Mouse (Mus musculus): ENCODE data around the gene Celf5. TPM values are rescaled to one million over a fixed set of nuclear protein-coding genes. Genes with fewer than 3 reads are reported as not detected.

The Celf5 gene
- polyA plus RNA-seq, 1 experiment: 1.0 TPM

DNA sequence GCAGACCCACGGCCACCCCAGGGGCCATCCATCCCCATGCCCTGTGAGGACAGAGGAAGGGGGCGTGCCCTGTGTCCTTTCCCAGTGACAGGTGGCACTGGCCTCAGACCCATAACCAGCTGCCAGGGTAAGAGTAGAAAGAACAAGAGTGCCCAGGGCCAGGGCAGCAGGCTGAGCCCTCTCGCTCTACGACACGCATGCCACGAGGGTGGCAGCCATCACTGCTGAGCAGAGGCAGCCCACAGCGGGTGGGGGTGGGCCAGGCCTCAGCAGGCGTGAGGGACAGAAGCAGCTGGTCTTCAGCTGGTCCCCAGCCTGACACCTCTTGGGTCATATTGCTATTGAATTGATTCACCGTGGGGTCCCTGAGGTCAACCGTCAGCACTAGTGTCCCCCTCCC lies 4.0 kb upstream of the Celf5 start:
- Histone ChIP-seq H3K79me3 (ENCODE audit: low read depth) (no peaks in the 10 kb centered on the region), H3ac (ENCODE audit: control insufficient read depth, insufficient read length, low read depth) (no peak overlapping the region), H3K27me3 (ENCODE audit: control insufficient read depth, insufficient read depth, insufficient read length) (peaks cover 9% of the 10 kb centered on the region), H3K4me3 (ENCODE audit: insufficient read depth, poor library complexity, severe bottlenecking) (no peak overlapping the region), H3K36me3 (ENCODE audit: control insufficient read depth, insufficient read depth) (peaks cover 48% of the 10 kb centered on the region), H3K79me2 (ENCODE audit: control insufficient read depth, insufficient read depth) (no peaks in the 10 kb centered on the region)
- TF ChIP-seq MYOD1 (IDR thresholded peaks at IDR 0.05; ENCODE audit: control insufficient read depth, insufficient read length, low read depth): peak; percentile 26
- no peak for TF ChIP-seq CEBPB (IDR thresholded peaks at IDR 0.05; ENCODE audit: low read depth)
- no peak for TF ChIP-seq USF1 (IDR thresholded peaks at IDR 0.05; ENCODE audit: low read depth)
- no peak for TF ChIP-seq CTCF (IDR thresholded peaks at IDR 0.05; ENCODE audit: control insufficient read depth, insufficient read depth, insufficient read length)

DNA sequence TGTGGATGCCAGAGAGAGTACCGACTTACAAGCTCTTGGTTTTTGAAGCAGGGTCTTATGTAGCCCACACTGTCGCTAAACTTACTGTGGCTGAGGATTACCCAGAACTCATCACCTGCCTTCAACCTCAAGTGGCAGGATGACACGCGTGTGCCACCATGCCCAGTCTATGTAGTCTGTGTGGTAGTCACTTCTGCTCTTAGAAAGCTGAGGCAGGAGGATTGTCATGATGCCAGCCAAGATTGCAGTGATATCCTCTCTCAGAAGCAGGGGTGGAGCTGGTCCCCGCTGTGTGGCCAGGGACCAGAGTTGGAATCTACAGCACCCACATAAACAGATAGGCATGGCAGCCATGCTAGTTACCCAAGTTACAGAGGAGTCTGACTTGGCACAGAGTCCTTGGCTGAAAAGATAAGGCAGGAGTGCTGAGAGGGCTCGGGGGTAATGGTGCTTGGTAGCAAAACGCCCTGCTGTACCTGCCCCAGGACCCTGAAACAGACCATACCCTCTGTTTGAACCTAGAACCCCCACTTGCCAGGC lies 3.0 kb upstream of the Celf5 start:
- Histone ChIP-seq H3K27me3 (ENCODE audit: control insufficient read depth, insufficient read depth, insufficient read length) (peaks cover 17% of the 10 kb centered on the region), H3K79me2 (ENCODE audit: control insufficient read depth, insufficient read depth) (no peaks in the 10 kb centered on the region), H3K36me3 (ENCODE audit: control insufficient read depth, insufficient read depth) (peaks cover 39% of the 10 kb centered on the region), H3K4me3 (ENCODE audit: insufficient read depth, poor library complexity, severe bottlenecking) (no peak overlapping the region), H3ac (ENCODE audit: control insufficient read depth, insufficient read length, low read depth) (no peak overlapping the region), H3K79me3 (ENCODE audit: low read depth) (no peaks in the 10 kb centered on the region)
- no peak for TF ChIP-seq MAX (IDR thresholded peaks at IDR 0.05)
- TF ChIP-seq FOSL1 (IDR thresholded peaks at IDR 0.05; ENCODE audit: insufficient read depth, low read length, poor library complexity, severe bottlenecking): no peak
- TF ChIP-seq MYOD1 (IDR thresholded peaks at IDR 0.05; ENCODE audit: control insufficient read depth, insufficient read length, low read depth): no peak
- TF ChIP-seq MYOG (IDR thresholded peaks at IDR 0.05; ENCODE audit: control insufficient read depth, extremely low read depth, insufficient read length): no peak
- TF ChIP-seq CEBPB (IDR thresholded peaks at IDR 0.05; ENCODE audit: low read depth): no peak
- TF ChIP-seq CTCF (IDR thresholded peaks at IDR 0.05; ENCODE audit: control insufficient read depth, insufficient read depth, insufficient read length): no peak
- TF ChIP-seq USF1 (IDR thresholded peaks at IDR 0.05; ENCODE audit: low read depth): no peak

DNA sequence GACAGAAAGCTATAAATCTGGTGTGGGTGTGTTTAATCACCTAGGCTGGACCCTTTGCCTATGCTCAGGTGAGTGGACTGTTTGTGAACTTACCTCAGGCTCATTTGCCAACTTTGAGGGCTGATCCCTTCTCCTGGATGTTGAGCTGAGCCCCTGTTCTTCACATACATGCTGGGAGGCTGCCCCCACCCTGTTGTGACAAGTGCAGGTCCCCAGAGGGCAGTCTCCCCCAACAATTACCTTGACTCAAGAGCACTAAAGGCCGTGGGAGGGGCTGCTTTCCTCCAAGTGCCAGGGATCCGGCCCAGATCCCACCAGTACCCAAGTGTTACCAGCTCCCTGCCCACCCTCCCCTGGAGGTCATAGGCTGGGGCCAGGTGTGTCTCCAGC lies 2.5 kb upstream of the Celf5 start:
- Histone ChIP-seq H3K79me3 (ENCODE audit: low read depth) (no peaks in the 10 kb centered on the region), H3K27me3 (ENCODE audit: control insufficient read depth, insufficient read depth, insufficient read length) (peaks cover 21% of the 10 kb centered on the region), H3K79me2 (ENCODE audit: control insufficient read depth, insufficient read depth) (no peaks in the 10 kb centered on the region), H3K4me3 (ENCODE audit: insufficient read depth, poor library complexity, severe bottlenecking) (no peak overlapping the region), H3K36me3 (ENCODE audit: control insufficient read depth, insufficient read depth) (peaks cover 34% of the 10 kb centered on the region), H3ac (ENCODE audit: control insufficient read depth, insufficient read length, low read depth) (no peak overlapping the region)
- TF ChIP-seq CTCF (IDR thresholded peaks at IDR 0.05; ENCODE audit: control insufficient read depth, insufficient read depth, insufficient read length) (no peak), USF1 (IDR thresholded peaks at IDR 0.05; ENCODE audit: low read depth) (no peak), MYOD1 (IDR thresholded peaks at IDR 0.05; ENCODE audit: control insufficient read depth, insufficient read length, low read depth) (no peak), CEBPB (IDR thresholded peaks at IDR 0.05; ENCODE audit: low read depth) (no peak), FOSL1 (IDR thresholded peaks at IDR 0.05; ENCODE audit: insufficient read depth, low read length, poor library complexity, severe bottlenecking) (no peak), MYOG (IDR thresholded peaks at IDR 0.05; ENCODE audit: control insufficient read depth, extremely low read depth, insufficient read length) (no peak), MAX (IDR thresholded peaks at IDR 0.05) (no peak)

DNA sequence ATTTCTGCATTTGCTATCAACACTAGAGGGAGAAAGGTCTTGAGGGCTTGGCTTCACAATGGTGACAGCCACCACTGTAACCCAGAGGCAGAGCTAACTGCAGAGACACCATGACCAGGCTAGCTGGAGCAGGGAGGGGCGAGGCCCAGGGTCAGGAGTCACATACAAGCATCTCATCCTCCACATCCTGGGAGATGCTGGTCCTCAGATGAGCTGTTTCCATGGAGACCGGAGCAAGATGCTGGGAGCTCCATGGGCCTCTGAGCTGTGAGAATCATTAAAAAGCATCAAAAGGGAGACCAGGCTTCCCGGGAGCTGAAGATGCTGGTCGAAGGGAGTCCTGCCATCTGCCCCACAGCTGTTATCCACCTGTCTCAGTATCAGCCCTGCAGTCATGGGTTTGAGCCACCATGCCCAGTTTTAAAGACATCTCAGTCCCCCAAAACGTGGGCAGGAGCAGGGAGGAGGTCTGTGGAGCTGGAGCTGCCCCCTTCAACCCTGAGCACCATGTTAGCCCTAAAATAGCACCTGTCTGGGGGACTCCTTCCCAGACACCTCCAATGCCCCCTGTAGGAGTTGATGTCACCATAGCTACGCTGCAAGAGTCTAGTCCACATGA lies 2.0 kb upstream of the Celf5 start:
- H3K36me3 ChIP-seq (ENCODE audit: control insufficient read depth, insufficient read depth): peaks cover 29% of the 10 kb centered on the region
- no peak overlapping the region for H3ac ChIP-seq (ENCODE audit: control insufficient read depth, insufficient read length, low read depth)
- H3K79me2 ChIP-seq (ENCODE audit: control insufficient read depth, insufficient read depth): no peaks in the 10 kb centered on the region
- peaks cover 25% of the 10 kb centered on the region for H3K27me3 ChIP-seq (ENCODE audit: control insufficient read depth, insufficient read depth, insufficient read length)
- no peaks in the 10 kb centered on the region for H3K79me3 ChIP-seq (ENCODE audit: low read depth)
- TF ChIP-seq USF1 (IDR thresholded peaks at IDR 0.05; ENCODE audit: low read depth): no peak
- TF ChIP-seq CEBPB (IDR thresholded peaks at IDR 0.05; ENCODE audit: low read depth): no peak
- TF ChIP-seq CTCF (IDR thresholded peaks at IDR 0.05; ENCODE audit: control insufficient read depth, insufficient read depth, insufficient read length): no peak
- TF ChIP-seq MYOD1 (IDR thresholded peaks at IDR 0.05; ENCODE audit: control insufficient read depth, insufficient read length, low read depth): no peak
- no peak for TF ChIP-seq MAX (IDR thresholded peaks at IDR 0.05)
- no peak for TF ChIP-seq FOSL1 (IDR thresholded peaks at IDR 0.05; ENCODE audit: insufficient read depth, low read length, poor library complexity, severe bottlenecking)
- no peak for TF ChIP-seq MYOG (IDR thresholded peaks at IDR 0.05; ENCODE audit: control insufficient read depth, extremely low read depth, insufficient read length)
- H3K4me3 ChIP-seq (ENCODE audit: insufficient read depth, poor library complexity, severe bottlenecking): no peak overlapping the region

DNA sequence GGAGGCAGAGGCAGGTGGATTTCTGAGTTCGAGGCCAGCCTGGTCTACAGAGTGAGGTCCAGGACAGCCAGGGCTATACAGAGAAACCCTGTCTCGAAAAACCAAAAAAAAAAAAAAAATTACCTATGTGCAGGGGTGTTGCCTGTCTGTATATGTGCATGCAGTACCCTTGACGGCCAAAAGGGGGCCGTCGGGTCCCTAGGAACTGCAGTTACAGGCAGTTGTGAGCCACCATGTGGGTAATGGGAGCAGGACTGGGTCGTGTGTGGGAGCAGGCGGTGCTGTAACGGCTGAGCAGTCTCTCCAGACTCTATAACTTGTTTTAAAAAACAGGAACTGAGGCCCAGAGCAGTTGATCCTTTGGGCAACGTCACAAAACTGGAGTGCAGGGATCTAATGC lies 1.5 kb upstream of the Celf5 start:
- no peaks in the 10 kb centered on the region for H3K79me2 ChIP-seq (ENCODE audit: control insufficient read depth, insufficient read depth)
- no peak for TF ChIP-seq CTCF (IDR thresholded peaks at IDR 0.05; ENCODE audit: control insufficient read depth, insufficient read depth, insufficient read length)
- TF ChIP-seq MYOD1 (IDR thresholded peaks at IDR 0.05; ENCODE audit: control insufficient read depth, insufficient read length, low read depth): no peak
- TF ChIP-seq MYOG (IDR thresholded peaks at IDR 0.05; ENCODE audit: control insufficient read depth, extremely low read depth, insufficient read length): no peak
- TF ChIP-seq CEBPB (IDR thresholded peaks at IDR 0.05; ENCODE audit: low read depth): no peak
- no peak for TF ChIP-seq MAX (IDR thresholded peaks at IDR 0.05)
- TF ChIP-seq USF1 (IDR thresholded peaks at IDR 0.05; ENCODE audit: low read depth): no peak
- no peak for TF ChIP-seq FOSL1 (IDR thresholded peaks at IDR 0.05; ENCODE audit: insufficient read depth, low read length, poor library complexity, severe bottlenecking)
- no peak overlapping the region for H3K4me3 ChIP-seq (ENCODE audit: insufficient read depth, poor library complexity, severe bottlenecking)
- H3K27me3 ChIP-seq (ENCODE audit: control insufficient read depth, insufficient read depth, insufficient read length): peaks cover 25% of the 10 kb centered on the region
- no peaks in the 10 kb centered on the region for H3K79me3 ChIP-seq (ENCODE audit: low read depth)
- no peak overlapping the region for H3ac ChIP-seq (ENCODE audit: control insufficient read depth, insufficient read length, low read depth)
- peaks cover 24% of the 10 kb centered on the region for H3K36me3 ChIP-seq (ENCODE audit: control insufficient read depth, insufficient read depth)
